Mouse (Mus musculus) frontal cortex, adult 2 months (tissue): ENCODE measurements around the gene Kdm1a. TPM values are rescaled to one million over a fixed set of nuclear protein-coding genes. Genes with fewer than 3 reads are reported as not detected.

Experiments
- DNase-seq, 2 experiments: peaks; one replicate each; pipeline ENCODE4 v3.0.0; 2022; ENCODE audit warnings: low spot score in 1 of 2; ENCODE audit errors: extremely low spot score in 1 of 2
- polyA plus RNA-seq: library from polyadenylated mRNA; depleted of rRNA; stranded (reverse); fragments of >200 nt; gene quantifications from 2 replicates; pipeline ENCODE4 v1.2.3, GENCODE M21; 2012; rRNA removed

Kdm1a gene
- 69.2 and 76.0 TPM in 2 replicates for polyA plus RNA-seq

DNA sequence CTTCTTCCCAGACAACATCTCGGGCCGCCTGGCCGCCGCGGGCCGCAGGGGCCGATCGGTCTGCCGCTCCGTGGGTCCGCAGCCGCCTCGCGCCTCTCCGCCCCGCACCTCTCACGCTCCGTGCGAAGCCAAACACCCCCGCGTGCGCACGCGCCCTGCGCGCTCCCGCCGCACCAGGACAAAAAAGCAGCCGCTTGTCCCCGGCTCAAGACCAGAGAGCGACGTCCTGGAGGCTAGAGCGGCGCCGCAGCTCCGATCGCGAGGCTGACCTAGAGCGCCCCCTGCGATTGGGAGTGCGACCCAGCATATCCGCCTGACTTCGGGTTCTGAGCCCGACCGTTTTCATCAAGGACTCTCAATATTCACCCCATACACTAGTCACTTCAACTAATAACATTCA, at the start of gene Kdm1a:
Gene Kdm1a, minus strand, starts transcription at position 156 of the 400 bp plus-strand sequence.
- DNase-seq: peak; percentile 85 to 98

DNA sequence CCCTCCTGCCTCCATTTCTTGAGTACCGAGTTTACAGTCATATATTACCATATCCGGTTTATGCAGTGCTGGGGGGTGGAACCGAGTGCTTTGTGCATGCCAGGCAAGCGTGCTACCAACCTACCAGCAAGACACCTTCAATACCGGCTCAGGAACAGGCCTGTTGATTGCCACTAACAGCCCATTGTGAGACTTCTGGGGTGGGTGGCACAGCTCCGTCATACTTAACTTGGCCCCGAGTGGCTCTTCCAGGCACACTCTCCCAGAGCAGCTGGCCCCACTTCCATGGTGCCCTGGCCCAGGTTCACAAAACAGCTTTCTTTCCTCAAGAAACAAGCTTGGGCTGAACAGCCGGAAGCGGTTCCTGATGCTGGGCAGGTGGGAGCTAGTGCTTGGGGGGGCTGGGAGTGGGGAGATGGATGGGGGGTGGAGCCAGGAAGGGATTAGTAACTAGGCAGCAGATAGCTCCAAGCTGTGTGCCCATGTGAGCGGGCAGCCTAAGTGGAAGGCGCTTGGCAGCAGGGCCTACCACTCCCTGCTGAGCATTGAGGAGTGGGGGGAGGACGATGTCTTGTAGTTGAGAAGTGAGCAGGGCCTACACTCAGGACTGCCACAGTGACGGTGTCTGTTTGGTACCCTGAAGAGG, 49.5 kb upstream of the Kdm1a start:
- peak in 1 of 2 experiments; percentile 38 for DNase-seq

DNA sequence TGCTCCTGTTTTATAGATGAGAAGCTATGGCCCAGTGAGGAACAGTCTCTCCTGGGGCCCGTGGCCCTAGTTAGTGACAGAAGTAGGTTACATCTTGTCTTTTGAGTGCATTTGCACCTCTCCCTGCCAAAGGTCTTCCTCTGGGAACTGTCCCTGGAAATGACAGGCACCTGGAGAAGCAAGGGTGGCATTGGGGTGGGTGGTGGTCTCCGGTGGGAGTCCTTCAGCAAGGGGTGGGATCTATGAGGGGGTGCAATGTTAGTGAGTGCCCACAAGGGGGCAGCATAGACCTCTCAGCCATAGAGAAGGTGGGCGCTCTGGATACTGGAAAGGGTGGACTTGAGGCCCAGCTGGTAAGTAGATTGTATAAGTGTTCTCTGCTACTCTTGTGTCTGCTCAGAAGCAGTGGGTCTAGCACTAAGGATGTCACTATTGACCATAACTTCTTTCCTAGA, 48.9 kb upstream of the Kdm1a start:
- peak in 1 of 2 experiments; percentile 44 for DNase-seq

DNA sequence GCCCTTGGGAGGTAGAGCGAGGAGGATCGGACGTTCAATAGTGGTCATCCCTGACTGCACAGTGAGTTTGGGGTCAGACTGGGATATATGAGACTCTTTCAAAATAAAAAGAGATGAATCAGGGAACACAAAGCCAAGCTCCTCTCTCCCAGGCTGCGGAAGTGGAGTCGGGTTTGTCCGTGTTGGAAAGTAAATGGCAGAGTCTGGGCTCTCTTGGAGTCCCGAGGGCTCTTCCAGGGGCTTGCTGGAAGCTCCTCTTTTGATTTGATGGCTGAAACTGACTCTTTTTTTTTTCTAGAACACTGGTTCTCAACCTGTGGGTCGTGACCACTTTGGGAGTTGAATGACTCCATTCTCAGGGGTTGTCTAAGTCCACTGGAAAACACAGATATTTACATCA, 47.7 kb upstream of the Kdm1a start:
- DNase-seq: no peak

DNA sequence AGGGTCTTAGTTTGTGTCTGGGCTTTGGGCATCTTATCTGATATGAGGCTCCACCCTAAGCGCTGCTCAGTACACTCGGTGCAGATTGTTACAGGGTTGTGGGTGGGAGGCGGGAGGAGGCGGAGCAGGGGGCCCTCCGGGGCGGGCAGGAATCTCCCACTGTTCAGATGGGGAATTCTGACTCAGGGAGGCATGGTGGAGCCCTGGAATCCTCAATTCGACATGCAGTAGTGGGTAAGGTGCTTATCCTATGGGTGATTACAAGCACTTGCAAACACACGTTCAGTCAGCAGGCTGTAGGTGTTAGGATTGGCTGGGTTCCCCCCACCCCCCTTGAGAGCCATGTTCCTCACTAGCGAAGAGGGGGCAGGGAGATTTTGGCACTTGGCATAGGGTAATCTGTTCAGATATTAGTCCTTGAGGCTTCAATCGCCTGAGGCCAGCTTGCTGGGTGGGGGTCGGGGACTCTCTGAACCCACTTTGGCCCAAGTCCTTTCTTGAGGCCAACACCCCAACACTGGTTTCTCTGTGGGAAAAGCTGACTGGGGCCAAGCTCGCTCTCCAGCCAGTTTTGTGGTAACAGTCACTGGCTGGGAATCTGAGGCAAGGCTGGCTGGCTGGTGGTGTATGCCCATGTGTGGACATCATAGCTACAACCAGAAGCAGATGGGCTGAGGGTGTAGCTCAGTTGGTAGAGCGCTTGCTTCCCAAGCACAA, 47.1 kb upstream of the Kdm1a start:
- peak in 1 of 2 experiments; percentile 24 for DNase-seq

DNA sequence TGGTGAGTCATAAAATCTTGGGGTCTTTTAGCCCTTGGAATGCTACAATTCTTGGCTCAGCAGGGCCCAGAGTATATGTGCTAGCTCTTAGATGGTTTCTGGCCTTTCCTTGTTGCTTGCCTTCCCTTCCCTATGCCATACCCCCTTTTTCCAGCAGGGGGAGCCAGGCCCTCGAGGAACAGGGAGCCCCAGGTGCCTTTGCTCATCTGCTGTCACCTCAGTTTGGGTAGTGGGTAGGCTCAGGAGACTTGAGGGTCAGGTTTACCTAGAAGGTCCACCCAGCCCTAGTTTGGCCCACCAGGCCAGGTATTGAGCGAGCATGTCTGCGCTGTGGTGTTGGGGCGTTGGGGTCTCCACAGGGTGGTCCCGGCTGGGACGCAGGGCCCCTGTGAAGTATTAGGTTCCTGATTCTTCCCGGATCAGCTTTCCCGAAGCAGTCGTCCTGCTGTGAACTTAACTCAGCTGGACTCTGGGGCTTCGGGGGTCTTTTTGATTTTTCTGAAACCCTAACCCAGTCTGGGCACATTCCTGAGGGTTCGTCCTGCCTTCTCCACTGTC, 46.5 kb upstream of the Kdm1a start:
- DNase-seq: peak; percentile 57 to 96

DNA sequence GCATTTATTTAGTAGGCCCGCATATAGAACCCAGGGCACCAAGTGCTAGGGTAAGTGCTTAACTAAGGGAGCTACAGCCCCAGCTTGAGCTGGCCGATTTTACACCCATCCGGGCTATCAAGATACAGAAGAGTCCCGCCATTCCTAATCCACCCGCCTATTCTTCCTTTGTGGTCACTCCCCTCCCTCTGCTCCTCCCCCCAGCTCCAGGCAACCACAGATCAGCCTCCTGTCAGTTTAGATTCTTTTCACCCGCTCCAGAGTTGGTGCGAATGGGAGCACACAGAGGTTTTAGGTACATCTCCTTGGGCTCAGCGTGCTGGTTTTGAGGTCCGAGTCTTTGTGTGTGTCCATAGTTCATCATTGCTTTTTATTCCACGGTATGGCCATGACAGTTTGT, 36.4 kb upstream of the Kdm1a start:
- DNase-seq: no peak

DNA sequence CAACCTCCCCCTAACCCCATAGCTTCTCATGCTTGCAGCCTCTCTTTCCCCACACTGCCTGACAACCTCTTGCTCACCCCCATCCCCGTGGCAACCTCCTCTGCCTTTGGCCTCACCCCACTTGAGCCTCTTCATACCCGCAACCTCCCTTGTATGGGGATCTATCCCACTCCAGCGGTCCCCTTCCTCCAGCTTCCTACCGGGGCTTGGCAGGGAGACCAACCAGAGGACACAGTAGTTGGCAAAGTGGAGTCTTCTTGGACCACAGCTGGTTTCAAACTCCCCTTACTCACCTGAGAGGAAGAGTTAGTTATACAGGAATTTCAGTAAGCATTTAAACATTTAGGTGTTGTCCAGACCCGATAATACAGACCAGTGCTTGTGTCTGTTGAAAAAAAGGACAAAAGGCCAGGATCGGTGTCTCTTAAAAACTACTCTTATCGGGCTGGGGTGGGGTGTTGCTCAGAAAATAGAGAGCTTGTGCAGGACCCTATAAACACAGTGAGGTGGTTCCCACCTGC, 35.8 kb upstream of the Kdm1a start:
- DNase-seq: no peak

DNA sequence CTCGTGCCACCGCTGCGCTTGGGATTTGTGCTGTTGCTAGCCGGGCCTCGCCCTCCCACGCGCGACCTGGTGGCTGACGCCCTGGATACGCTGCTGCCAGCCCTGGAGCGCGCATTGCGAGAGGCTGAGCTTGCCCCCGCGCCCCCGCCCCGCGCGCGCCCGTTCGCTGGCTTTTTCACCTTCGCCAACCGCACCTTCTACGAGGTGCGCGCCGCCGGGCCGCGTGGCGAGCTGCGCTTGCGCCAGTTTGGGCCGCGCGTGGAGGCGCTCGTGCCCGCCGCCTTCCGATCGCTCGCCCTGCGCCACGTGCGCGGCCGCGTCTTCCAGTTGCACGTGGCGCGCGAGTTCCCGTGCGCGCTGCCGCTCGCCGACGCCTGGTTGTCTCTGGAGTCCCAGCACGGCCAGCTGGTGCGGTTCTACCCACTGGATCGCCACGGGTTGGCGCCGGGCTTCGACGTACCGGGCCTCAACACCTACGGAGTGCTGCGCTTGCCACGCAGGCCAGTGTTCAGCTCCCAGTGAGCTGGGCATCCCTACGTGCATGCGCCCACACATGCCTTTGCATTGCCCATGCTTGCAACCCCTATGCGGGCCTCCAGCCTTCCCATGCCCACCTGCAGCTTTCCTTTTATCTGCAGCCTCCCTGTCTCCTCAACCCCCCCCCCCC, 35.2 kb upstream of the Kdm1a start:
- peak; percentile 53 to 77 for DNase-seq

DNA sequence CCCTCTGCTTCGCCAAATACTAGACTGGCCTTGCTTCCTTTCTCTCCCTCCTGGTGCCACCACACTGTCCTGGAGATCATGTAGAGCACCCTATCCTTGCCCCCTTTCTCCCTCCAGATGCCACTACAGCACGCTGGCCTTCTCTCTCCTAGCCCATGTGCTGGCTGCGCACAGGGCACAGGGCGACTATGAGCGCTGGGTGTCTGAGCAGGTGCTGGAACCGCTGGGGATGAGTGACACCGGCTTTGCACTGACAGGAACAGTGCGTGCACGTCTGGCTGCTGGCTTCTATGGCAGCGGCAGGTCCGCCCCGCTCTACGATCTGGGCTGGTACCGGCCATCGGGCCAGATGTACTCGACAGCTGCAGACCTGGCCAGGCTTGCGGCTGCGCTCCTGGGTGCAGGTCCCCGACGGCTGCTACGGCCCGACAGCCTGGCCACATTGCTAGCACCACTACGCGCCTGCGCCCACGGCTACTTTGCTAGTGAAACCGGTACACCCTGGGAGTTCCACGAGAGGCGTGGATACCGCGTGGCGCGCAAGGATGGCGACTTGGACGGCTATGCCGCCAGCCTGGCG, 34.5 kb upstream of the Kdm1a start:
- DNase-seq: no peak

DNA sequence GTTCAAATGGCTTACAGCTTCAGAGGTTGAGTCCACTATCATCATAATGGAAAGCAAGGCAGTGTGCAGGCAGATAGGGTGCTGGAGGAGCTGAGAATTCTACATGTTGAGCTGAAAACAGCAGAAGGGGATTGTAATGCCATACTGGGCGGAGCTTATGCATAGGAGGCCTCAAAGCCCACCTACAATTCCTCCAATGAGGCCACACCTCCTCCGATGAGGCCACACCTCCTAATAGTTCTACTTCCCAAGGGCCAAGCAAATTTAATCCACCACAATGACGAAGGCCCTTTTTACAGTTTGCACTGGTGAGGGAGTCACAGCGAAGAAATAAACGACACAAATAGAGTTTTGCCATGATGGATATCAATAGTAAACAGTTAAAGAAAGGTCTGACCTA, 34.0 kb upstream of the Kdm1a start:
- no peak for DNase-seq

DNA sequence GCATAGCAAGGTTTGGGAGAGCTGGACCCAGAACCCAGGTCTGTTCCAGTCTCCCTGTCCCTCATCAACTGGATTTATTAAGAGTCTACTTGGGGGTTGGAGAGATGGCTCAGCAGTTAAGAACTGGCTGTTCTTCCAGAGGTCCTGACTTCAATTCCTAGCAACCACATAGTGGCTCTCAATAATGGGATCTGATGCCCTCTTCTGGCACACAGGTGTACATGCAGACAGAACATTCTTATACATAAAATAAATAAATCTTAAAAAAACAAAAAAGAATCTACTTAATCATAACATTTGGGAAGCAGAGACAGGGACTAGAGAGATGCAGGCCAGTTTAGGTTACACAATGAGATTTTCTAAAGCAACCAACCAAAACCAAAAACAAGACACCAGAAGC, 33.5 kb upstream of the Kdm1a start:
- no peak for DNase-seq

DNA sequence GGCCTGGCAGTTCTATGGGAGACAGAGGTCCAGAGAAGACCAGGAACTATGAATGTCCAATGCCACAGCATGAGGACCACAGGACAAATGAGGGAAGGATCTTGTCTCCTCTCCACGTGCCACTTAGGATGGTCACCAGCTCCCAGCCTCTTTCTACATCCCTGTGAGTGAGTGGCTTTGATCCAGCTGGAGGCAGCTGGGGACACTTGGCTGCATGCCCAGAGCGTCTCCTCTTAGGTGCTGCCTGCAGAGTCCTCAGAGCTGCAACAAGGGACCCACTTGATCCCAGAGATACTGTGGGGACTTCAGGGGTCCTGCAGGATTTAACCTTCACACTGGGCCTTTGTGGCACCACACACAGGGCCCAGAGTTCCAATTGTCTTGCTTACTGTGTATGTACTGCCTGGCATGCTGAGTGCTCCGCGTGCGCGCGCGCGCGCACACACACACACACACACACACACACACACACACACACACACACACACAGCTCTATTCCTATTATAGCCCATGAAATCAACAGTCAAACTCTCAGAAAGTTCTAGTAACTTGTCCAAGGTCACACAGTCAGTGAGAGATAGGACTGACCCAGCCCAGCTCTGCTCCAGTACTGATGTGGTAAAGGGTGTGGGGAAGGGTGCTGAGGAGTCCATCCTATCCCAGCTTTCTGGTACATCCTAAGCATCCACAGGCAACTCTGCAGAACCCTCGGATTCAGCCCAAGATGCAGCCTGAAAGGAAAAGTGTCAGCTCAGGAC, 28.9 kb upstream of the Kdm1a start:
- DNase-seq: peak in 1 of 2 experiments; percentile 51

DNA sequence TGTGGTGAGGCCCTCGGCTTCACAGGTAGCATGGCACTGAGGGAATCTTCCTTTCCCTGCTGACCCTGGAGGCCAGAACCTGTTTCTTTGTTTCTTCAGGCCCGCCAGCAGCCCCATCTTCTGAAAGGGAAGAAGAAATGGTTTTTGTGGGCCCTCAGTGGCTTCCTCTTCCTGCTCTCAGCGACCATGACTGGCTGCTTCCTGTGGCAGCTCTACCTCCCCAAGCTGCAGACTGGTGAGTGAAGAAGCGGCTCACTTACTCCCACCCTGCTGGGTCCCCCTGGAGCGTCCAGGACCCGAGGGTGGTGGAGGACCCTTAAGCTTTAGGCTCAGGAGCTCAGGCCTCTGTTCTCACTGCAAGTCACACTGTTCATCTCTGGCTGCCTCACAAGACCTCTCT, 24.1 kb upstream of the Kdm1a start:
- no peak for DNase-seq

DNA sequence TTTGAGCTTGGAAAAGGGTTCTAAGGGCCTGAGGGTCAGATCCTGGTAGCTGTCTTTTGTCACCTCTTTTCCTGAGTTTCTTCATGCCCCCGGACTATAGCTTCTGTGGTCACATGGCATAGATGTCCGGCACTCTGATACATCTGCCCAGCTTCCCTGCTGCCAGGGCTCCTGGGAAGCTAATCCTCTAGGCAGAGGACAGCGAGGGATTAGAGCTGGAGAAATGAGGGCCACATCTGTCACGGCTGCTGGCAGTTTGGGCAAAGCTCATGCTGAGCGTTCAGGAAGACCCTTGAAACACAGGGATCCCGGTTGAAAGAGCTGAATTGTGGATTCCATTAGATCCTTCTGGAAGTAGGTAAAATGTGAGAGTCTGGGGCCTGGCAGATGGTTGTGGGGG, 19.9 kb upstream of the Kdm1a start, which contains the start of gene Lactbl1:
Gene Lactbl1, plus strand, starts transcription at position 234 of the 400 bp plus-strand sequence.
- DNase-seq: no peak

DNA sequence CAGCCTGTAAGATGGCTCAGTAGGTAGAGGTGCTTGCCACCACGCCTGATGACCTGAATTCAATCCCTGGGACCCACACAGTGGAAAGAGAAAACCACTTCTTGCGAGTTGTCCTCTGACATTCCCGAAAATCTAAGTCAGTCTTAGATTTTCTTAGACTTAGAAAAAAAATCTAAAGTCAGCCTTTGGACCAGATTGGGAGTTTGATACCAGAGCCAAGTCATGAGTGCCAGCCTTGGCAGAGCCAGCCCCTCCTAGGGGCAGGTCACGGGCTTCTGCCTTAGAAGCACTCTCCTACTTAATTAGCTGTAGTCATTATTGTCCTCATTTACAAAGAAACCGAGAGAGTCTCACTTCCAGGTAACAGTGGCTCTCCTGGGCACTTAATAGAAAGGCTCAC, 19.4 kb upstream of the Kdm1a start:
- DNase-seq: no peak

DNA sequence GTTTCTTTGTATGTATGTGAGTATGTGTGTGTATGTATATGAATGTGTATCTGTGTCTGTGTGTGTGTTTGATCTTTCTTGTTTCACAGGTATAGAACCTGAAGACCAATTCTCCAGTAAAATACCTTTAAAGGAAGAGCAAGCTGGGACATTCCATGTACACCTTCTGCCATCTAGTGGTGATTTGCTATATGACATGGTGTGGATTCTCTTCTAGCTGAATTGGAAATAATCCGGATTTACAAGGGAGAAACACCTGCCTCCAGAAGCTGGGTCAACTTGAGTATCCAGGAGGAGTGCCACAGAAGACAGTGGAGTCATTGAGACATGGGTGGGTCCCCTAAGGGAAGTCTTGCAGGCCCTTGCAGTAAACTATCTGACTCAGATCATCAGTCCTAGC, 18.8 kb upstream of the Kdm1a start:
- peak in 1 of 2 experiments; percentile 88 for DNase-seq

DNA sequence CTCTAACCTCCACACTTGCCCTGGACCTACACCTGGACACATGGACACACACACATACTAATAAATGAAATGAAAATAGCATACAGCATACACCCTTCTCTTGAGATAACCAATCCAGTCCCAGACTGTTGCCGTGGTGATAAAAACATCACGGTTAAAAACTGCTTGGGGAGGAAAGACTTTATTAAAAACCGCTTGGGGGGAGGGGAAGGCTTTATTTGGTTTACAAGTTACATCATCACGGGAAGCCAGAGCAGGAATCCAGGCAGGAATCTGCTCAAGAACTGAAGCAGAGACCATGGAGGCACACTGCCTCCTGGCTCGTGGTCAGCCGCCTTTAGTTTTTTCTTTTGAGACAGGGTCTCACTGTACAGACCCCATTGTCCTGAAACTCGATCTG, 11.1 kb upstream of the Kdm1a start:
- DNase-seq: no peak

DNA sequence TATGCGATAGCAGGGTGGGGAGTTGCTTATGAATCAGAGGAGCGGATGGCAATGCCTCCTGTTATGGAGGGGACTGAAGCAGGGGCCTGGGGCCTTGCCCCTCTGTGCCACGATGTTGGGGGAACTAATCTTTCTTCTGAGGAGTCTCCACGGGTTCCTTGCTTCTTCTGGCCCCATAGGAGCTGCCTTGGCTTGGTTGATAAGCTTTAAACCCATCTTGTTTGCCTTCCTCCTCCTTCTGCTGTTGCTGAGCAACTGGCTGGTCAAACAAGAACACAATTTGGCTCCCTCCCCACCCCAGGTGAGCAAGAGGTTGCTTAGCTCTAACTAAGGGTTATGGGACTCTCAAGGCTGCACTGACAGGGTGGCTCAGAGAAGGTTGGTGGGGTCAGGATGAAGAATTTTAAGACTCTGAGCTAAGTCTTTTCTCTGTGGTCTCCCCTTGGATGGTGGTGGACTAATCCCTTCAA, 7.9 kb upstream of the Kdm1a start, which contains the start of gene Tex46:
Gene Tex46, plus strand, starts transcription at position 51 of the 470 bp plus-strand sequence.
- DNase-seq: no peak
